Mouse (Mus musculus): ENCODE data around the gene Stk33. TPM values are rescaled to one million over a fixed set of nuclear protein-coding genes. Genes with fewer than 3 reads are reported as not detected.

Stk33 gene
- total and polyA plus RNA-seq, 3 experiments: not detected

- Histone ChIP-seq H3K27ac (ENCODE audit: control insufficient read depth, low read depth, low read length) (no peak overlapping the region), H3K4me1 (ENCODE audit: control insufficient read depth in 1 of 2, insufficient read depth in 2 of 2, low read length in 2 of 2) (no peaks in the 10 kb centered on the region), H3K9ac (ENCODE audit: control insufficient read depth, low read depth, low read length, poor library complexity, severe bottlenecking) (no peak overlapping the region), H3K27me3 (ENCODE audit: control insufficient read depth in 1 of 2, insufficient read depth in 2 of 2, low read length in 2 of 2) (no peaks in the 10 kb centered on the region), H3K36me3 (ENCODE audit: control insufficient read depth in 1 of 2, insufficient read depth in 2 of 2, low read length in 2 of 2) (no peaks in the 10 kb centered on the region), H3K79me2 (ENCODE audit: control insufficient read depth, insufficient read depth, low read length, poor library complexity) (no peaks in the 10 kb centered on the region), H3K9me3 (replicated peaks; ENCODE audit: insufficient read depth, low read length) (no peaks in the 10 kb centered on the region; the same call in 1 of the 2 replicates), H3K4me3 (ENCODE audit: control insufficient read depth in 1 of 2, insufficient read depth in 1 of 2, low read depth in 2 of 2, low read length in 2 of 2) (no peak overlapping the region)
- DNase-seq (ENCODE audit: low read depth, low spot score): no peak
- no peak for TF ChIP-seq KAT2A (conservative IDR thresholded peaks at IDR 0.05; ENCODE audit: low read depth, low read length)
- no peak for TF ChIP-seq USF1 (IDR thresholded peaks at IDR 0.05; ENCODE audit: low read depth, low read length)
- TF ChIP-seq CTCF (IDR thresholded peaks at IDR 0.05 in 2 of 3, conservative IDR thresholded peaks at IDR 0.05 in 1 of 3; ENCODE audit: control insufficient read depth in 1 of 3, insufficient read depth in 1 of 3, low read depth in 2 of 3, low read length in 3 of 3, poor library complexity in 1 of 3, severe bottlenecking in 1 of 3): no peak
- no peak for TF ChIP-seq MYB (IDR thresholded peaks at IDR 0.05; ENCODE audit: low read depth, low read length)
- TF ChIP-seq CHD1 (IDR thresholded peaks at IDR 0.05; ENCODE audit: low read depth, low read length): no peak
- TF ChIP-seq USF2 (IDR thresholded peaks at IDR 0.05; ENCODE audit: borderline replicate concordance in 1 of 2, insufficient read depth in 1 of 2, low read depth in 1 of 2, low read length in 2 of 2): no peak
- no peak for TF ChIP-seq ZNF384 (IDR thresholded peaks at IDR 0.05; ENCODE audit: low read depth, low read length)
- TF ChIP-seq EP300 (IDR thresholded peaks at IDR 0.05; ENCODE audit: low read depth in 1 of 2, low read length in 2 of 2): no peak
- no peak for TF ChIP-seq TAL1 (IDR thresholded peaks at IDR 0.05; ENCODE audit: low read length)
- no peak for TF ChIP-seq RAD21 (IDR thresholded peaks at IDR 0.05; ENCODE audit: low read depth, low read length)
- no peak for TF ChIP-seq NELFE (IDR thresholded peaks at IDR 0.05; ENCODE audit: low read depth, low read length)
- no peak for TF ChIP-seq ZKSCAN1 (IDR thresholded peaks at IDR 0.05; ENCODE audit: low read depth, low read length)
- no peak for TF ChIP-seq GATA1 (IDR thresholded peaks at IDR 0.05; ENCODE audit: low read depth, low read length)
- TF ChIP-seq ETS1 (IDR thresholded peaks at IDR 0.05; ENCODE audit: low read depth, low read length): no peak
- TF ChIP-seq ZC3H11A (IDR thresholded peaks at IDR 0.05; ENCODE audit: low read depth, low read length): no peak
Observed at GRCm38 (mm10) chr7:109234476-109234875, 204.4 kb downstream of the Stk33 start.

- Histone ChIP-seq H3K27me3 (ENCODE audit: control insufficient read depth in 1 of 2, insufficient read depth in 2 of 2, low read length in 2 of 2) (no peaks in the 10 kb centered on the region), H3K4me1 (ENCODE audit: control insufficient read depth in 1 of 2, insufficient read depth in 2 of 2, low read length in 2 of 2) (no peaks in the 10 kb centered on the region), H3K9me3 (replicated peaks; ENCODE audit: insufficient read depth, low read length) (no peaks in the 10 kb centered on the region; the same call in 1 of the 2 replicates), H3K79me2 (ENCODE audit: control insufficient read depth, insufficient read depth, low read length, poor library complexity) (no peaks in the 10 kb centered on the region), H3K4me3 (ENCODE audit: control insufficient read depth in 1 of 2, insufficient read depth in 1 of 2, low read depth in 2 of 2, low read length in 2 of 2) (no peak overlapping the region), H3K36me3 (ENCODE audit: control insufficient read depth in 1 of 2, insufficient read depth in 2 of 2, low read length in 2 of 2) (no peaks in the 10 kb centered on the region), H3K27ac (ENCODE audit: control insufficient read depth, low read depth, low read length) (no peak overlapping the region), H3K9ac (ENCODE audit: control insufficient read depth, low read depth, low read length, poor library complexity, severe bottlenecking) (no peak overlapping the region)
- TF ChIP-seq MAZ (IDR thresholded peaks at IDR 0.05; ENCODE audit: low read depth, low read length): no peak
- TF ChIP-seq MEF2A (IDR thresholded peaks at IDR 0.05; ENCODE audit: extremely low read depth, insufficient replicate concordance, low read depth, low read length, poor library complexity, severe bottlenecking): no peak
- TF ChIP-seq MXI1 (IDR thresholded peaks at IDR 0.05; ENCODE audit: low read depth, low read length): no peak
- TF ChIP-seq GABPA (IDR thresholded peaks at IDR 0.05; ENCODE audit: low read depth, low read length): no peak
- DNase-seq (ENCODE audit: low read depth, low spot score): no peak
Observed at GRCm38 (mm10) chr7:109231881-109232321, 207.0 kb downstream of the Stk33 start.

Data from MEL (cell line).